Mouse (Mus musculus) olfactory bulb, adult 2 months (tissue): ENCODE results near the gene Mgrn1.

ENCODE experiments used
- CTCF ChIP-seq: fragments of 200-500 bp; IDR thresholded peaks from 2 replicates; pipeline ENCODE4 v1.5.1; 2012; ENCODE audit warnings: low read depth, mild to moderate bottlenecking, low read length, moderate library complexity; ENCODE audit not compliant: insufficient read depth
- POLR2A ChIP-seq: fragments of 200-500 bp; IDR thresholded peaks from 2 replicates; pipeline ENCODE4 v1.6.1; 2012; ENCODE audit warnings: mild to moderate bottlenecking, low read depth, low read length, moderate library complexity; ENCODE audit not compliant: insufficient read depth

GRCm38 (mm10) chr16:4928474-4928873 is 42.4 kb downstream of the Mgrn1 start:
- TF ChIP-seq CTCF (no peak), POLR2A (no peak)
